Mouse (Mus musculus) E14TG2a.4 (cell line): Measurements from ENCODE around the gene Zfp790.

Experiments used
- CTCF ChIP-seq: conservative IDR thresholded peaks from 2 replicates; pipeline ENCODE4 v1.5.1; 2014; ENCODE audit warnings: low read length
- NANOG ChIP-seq: IDR thresholded peaks from 2 replicates; pipeline ENCODE4 v1.6.1; 2014; ENCODE audit warnings: borderline replicate concordance, low read length, mixed read lengths
- POU5F1 ChIP-seq: IDR thresholded peaks from 2 replicates; pipeline ENCODE4 v1.6.1; 2014; ENCODE audit warnings: low read length, borderline replicate concordance

- no peak for TF ChIP-seq CTCF
- no peak for TF ChIP-seq POU5F1
- no peak for TF ChIP-seq NANOG
Observed at GRCm38 (mm10) chr7:29774371-29774770, 41.5 kb upstream of the Zfp790 start.
